14 mouse cellular contexts compared by ENCODE assay signal in the genomic region with DNA sequence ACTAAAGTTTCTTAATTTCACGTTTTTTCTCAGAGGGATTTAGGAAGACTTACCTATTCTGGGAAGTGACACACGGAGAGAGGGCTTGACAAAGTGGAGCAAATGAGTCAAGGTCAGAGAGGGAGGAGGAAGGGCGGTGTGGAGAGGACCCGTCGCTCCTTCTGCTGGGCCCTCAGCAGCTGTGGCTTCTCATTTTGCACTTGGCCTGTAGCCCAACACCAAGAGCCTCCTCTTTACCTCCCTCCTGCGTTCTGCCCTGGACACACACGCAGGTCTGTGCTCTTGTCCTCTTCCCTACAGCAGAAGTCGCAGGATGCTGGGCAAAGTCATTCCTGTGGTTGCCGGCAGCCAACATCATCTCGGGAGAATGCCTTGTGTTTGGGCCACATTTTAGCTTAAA. TPM values are rescaled to one million over a fixed set of nuclear protein-coding genes. Genes with fewer than 3 reads are reported as not detected.
DNase-seq lines count a peak whose midpoint lies in the region; ATAC-seq and TF ChIP-seq lines count a peak whose summit lies in the region.
"Had no signal": no experiment of that assay in that cellular context is flagged by ENCODE, and none has a peak within 500 bp of the region (broad histone marks: within the 10 kb centered on the region; RNA-seq: fewer than 3 reads in every experiment).

No protein-coding gene starts in this region.

- no peak overlapping the region for H3K4me2 ChIP-seq in forebrain, postnatal 0 days (ENCODE audit: low read depth)

- no peaks in the 10 kb centered on the region for H3K27me3 ChIP-seq in heart, adult 2 months (ENCODE audit: control insufficient read depth, insufficient read depth, low read length)
- H3K27me3 ChIP-seq in forebrain, postnatal 0 days (ENCODE audit: insufficient read depth, low read length) = no peaks in the 10 kb centered on the region
- H3K27me3 ChIP-seq in kidney, adult 2 months (replicated peaks; ENCODE audit: control insufficient read depth, insufficient read depth, low read length) = no peaks in the 10 kb centered on the region; the same call in 1 of the 2 replicates

- H3K9me3 ChIP-seq in forebrain, postnatal 0 days (ENCODE audit: low read length) = no peaks in the 10 kb centered on the region

- peak; percentile 66 for DNase-seq in gastrocnemius, adult 2 months
- DNase-seq in gastrocnemius, postnatal 36 days = no peak
- DNase-seq in 3134 (ENCODE audit: extremely low read depth, insufficient read length, low spot score) = peak; percentile 57
- peak; percentile 41 to 52 for DNase-seq in heart, adult 2 months
- DNase-seq in heart, postnatal 36 days = peak; percentile 22 to 34
- no peak for DNase-seq in forebrain, postnatal 0 days
- no peak for DNase-seq in layer of hippocampus, adult 11-12 months (ENCODE audit: low spot score)
- DNase-seq in kidney, adult 2 months = no peak
- DNase-seq: cerebellum, adult 2 months; right cerebral cortex, postnatal 14 days; thymus, postnatal 14 days had no signal

- WGBS in heart, adult 2 months = 43% methylated on average over 10 of the region's 10 CpGs
- WGBS in forebrain, postnatal 0 days = 79% methylated on average over 10 of the region's 10 CpGs
- 53% methylated on average over 10 of the region's 10 CpGs for WGBS in kidney, adult 2 months

- no peak overlapping the region for H3K4me3 ChIP-seq in gastrocnemius, adult 2 months
- no peak overlapping the region for H3K4me3 ChIP-seq in heart, adult 2 months
- H3K4me3 ChIP-seq in forebrain, postnatal 0 days (ENCODE audit: low read depth, low read length) = no peak overlapping the region
- no peak overlapping the region for H3K4me3 ChIP-seq in kidney, adult 2 months (ENCODE audit: insufficient read depth, low read depth, low read length)
- H3K4me3 ChIP-seq: erythroblast, embryonic 14.5 days; left cerebral cortex, adult 2 months had no signal

- no peaks in the 10 kb centered on the region; the same call in none of the 2 replicates for H3K36me3 ChIP-seq in heart, adult 2 months (ENCODE audit: control insufficient read depth, insufficient read depth, low read length)
- no peaks in the 10 kb centered on the region for H3K36me3 ChIP-seq in forebrain, postnatal 0 days (ENCODE audit: insufficient read depth)
- no peaks in the 10 kb centered on the region for H3K36me3 ChIP-seq in kidney, adult 2 months (ENCODE audit: control insufficient read depth, insufficient read depth, low read length)

- peaks cover 1% of the 10 kb centered on the region for H3K4me1 ChIP-seq in heart, adult 2 months (ENCODE audit: control insufficient read depth, insufficient read depth, low read length)
- no peaks in the 10 kb centered on the region for H3K4me1 ChIP-seq in forebrain, postnatal 0 days (ENCODE audit: insufficient read depth)
- H3K4me1 ChIP-seq in kidney, adult 2 months (ENCODE audit: control insufficient read depth, insufficient read depth, low read length) = no peaks in the 10 kb centered on the region

- peak; percentile 44; the same call in 1 of the 2 replicates for TF ChIP-seq POLR2A in heart, adult 2 months (IDR thresholded peaks at IDR 0.05; ENCODE audit: insufficient read depth, low read depth, low read length)
- TF ChIP-seq POLR2A in kidney, adult 2 months (IDR thresholded peaks at IDR 0.05; ENCODE audit: low read depth, low read length) = no peak

- TF ChIP-seq EP300 in heart, adult 2 months (IDR thresholded peaks at IDR 0.05; ENCODE audit: insufficient read depth, low read depth, low read length) = 0 out of 2 replicates have a peak, but pooled peaks have one; percentile 51

- peak; percentile 37 for TF ChIP-seq CTCF in gastrocnemius, adult 2 months (IDR thresholded peaks at IDR 0.05)
- TF ChIP-seq CTCF in heart, adult 2 months (IDR thresholded peaks at IDR 0.05) = peak; percentile 42
- no peak for TF ChIP-seq CTCF in forebrain, postnatal 0 days (IDR thresholded peaks at IDR 0.05; ENCODE audit: low read depth)
- no peak for TF ChIP-seq CTCF in kidney, adult 2 months (conservative IDR thresholded peaks at IDR 0.05; ENCODE audit: insufficient read depth, insufficient read length, low read depth, low read length)

- peak overlapping the region; percentile 83 for H3K27ac ChIP-seq in gastrocnemius, adult 2 months
- peak overlapping the region; percentile 64 for H3K27ac ChIP-seq in heart, adult 2 months
- H3K27ac ChIP-seq in forebrain, postnatal 0 days (ENCODE audit: low read depth, low read length) = no peak overlapping the region
- no peak overlapping the region for H3K27ac ChIP-seq in kidney, adult 2 months (ENCODE audit: insufficient read depth, low read depth, low read length)
- H3K27ac ChIP-seq: left cerebral cortex, adult 2 months had no signal

- intact Hi-C loops in gastrocnemius, adult 2 months (cut with DNase I) = loop anchor here (2.0 kb wide), 1 partner anchor 22 kb away; the partner anchor contains the start of gene Ank2
- intact Hi-C loops in gastrocnemius, postnatal 36 days (cut with DNase I) = no loop called here
- intact Hi-C loops in heart, adult 2 months (cut with DNase I) = no loop called here
- intact Hi-C loops in heart, postnatal 36 days (cut with DNase I) = no loop called here

- no peaks in the 10 kb centered on the region for H3K79me2 ChIP-seq in heart, adult 2 months (replicated peaks; ENCODE audit: control insufficient read depth, insufficient read depth, low read length)

- no peak overlapping the region for H3K9ac ChIP-seq in heart, adult 2 months (ENCODE audit: low read depth, low read length)
- no peak overlapping the region for H3K9ac ChIP-seq in forebrain, postnatal 0 days

- no peak for ATAC-seq in forebrain, postnatal 0 days
- ATAC-seq: hindbrain, embryonic 16.5 days had no signal

RNA-seq across cellular contexts. Expression of gene Ank2, which starts 22.0 kb away (rescaled TPM):
- 100 to 1,000 TPM in 1 of 2 experiments, 10 to 100 TPM in 1; 94.5 to 154 TPM for total RNA-seq in gastrocnemius, adult 2 months (2021)
- 100 to 1,000 TPM; 108 to 109 TPM for total RNA-seq in gastrocnemius, postnatal 36 days (2021)
- total RNA-seq in heart, adult 2 months (2021) = 100 to 1,000 TPM; 269 to 290 TPM
- polyA plus RNA-seq in heart, adult 2 months (2012; rRNA removed) = 96.1 and 155 TPM in 2 replicates
- 100 to 1,000 TPM; 334 to 351 TPM for total RNA-seq in heart, postnatal 36 days (2021)
- total RNA-seq in forebrain, postnatal 0 days (2014; rRNA removed) = 508 and 575 TPM in 2 replicates
- 62.0 and 160 TPM in 2 replicates for polyA plus RNA-seq in forebrain, postnatal 0 days (2015; fragmentation: Nextera tagmentation; extraction: Ambion mirVana)
- polyA plus RNA-seq in kidney, adult 2 months (2012; rRNA removed) = 3.9 and 5.7 TPM in 2 replicates

RNA-seq across cellular contexts. Expression of gene Larp7, which starts 32.0 kb away (rescaled TPM):
- 10 to 100 TPM in 1 of 2 experiments, 1 to 10 TPM in 1; 7.5 to 12.9 TPM for total RNA-seq in gastrocnemius, adult 2 months (2021)
- 1 to 10 TPM; 7.0 to 8.0 TPM for total RNA-seq in gastrocnemius, postnatal 36 days (2021)
- total RNA-seq in heart, adult 2 months (2021) = 10 to 100 TPM; 21.6 to 23.4 TPM
- 2.6 and 5.9 TPM in 2 replicates for polyA plus RNA-seq in heart, adult 2 months (2012; rRNA removed)
- total RNA-seq in heart, postnatal 36 days (2021) = 10 to 100 TPM; 19.9 to 22.6 TPM
- 23.9 and 27.1 TPM in 2 replicates for total RNA-seq in forebrain, postnatal 0 days (2014; rRNA removed)
- 27.7 and 32.1 TPM in 2 replicates for polyA plus RNA-seq in forebrain, postnatal 0 days (2015; fragmentation: Nextera tagmentation; extraction: Ambion mirVana)
- 1.6 and 2.6 TPM in 2 replicates for polyA plus RNA-seq in kidney, adult 2 months (2012; rRNA removed)

RNA-seq across cellular contexts. Expression of gene Zgrf1, which starts 32.1 kb away (rescaled TPM):
- total RNA-seq in gastrocnemius, adult 2 months (2021) = under 1 TPM; 0.77 to 0.78 TPM
- total RNA-seq in gastrocnemius, postnatal 36 days (2021) = under 1 TPM; 0.59 to 0.64 TPM
- total RNA-seq in heart, adult 2 months (2021) = under 1 TPM; 0.47 to 0.66 TPM
- 0.27 and 0.59 TPM in 2 replicates for polyA plus RNA-seq in heart, adult 2 months (2012; rRNA removed)
- under 1 TPM; 0.68 to 0.89 TPM for total RNA-seq in heart, postnatal 36 days (2021)
- 1.8 and 3.8 TPM in 2 replicates for total RNA-seq in forebrain, postnatal 0 days (2014; rRNA removed)
- 0.70 and 1.3 TPM in 2 replicates for polyA plus RNA-seq in forebrain, postnatal 0 days (2015; fragmentation: Nextera tagmentation; extraction: Ambion mirVana)
- 0.23 and 0.25 TPM in 2 replicates for polyA plus RNA-seq in kidney, adult 2 months (2012; rRNA removed)

Comparison
In these comparisons a context has a peak if more than half of its experiments do, and no peak if none do; other contexts are left out.
1. DNase-seq: peak in gastrocnemius, adult 2 months (single experiment), 3134 (single experiment), heart, adult 2 months (2 of 2) and heart, postnatal 36 days (2 of 2); none in gastrocnemius, postnatal 36 days (0 of 2), forebrain, postnatal 0 days (single experiment), layer of hippocampus, adult 11-12 months (single experiment) and kidney, adult 2 months (single experiment).
2. H3K27ac ChIP-seq: peak in gastrocnemius, adult 2 months (single experiment) and heart, adult 2 months (single experiment); none in forebrain, postnatal 0 days (single experiment) and kidney, adult 2 months (single experiment).
3. CTCF ChIP-seq: peak in gastrocnemius, adult 2 months (single experiment) and heart, adult 2 months (single experiment); none in forebrain, postnatal 0 days (single experiment) and kidney, adult 2 months (single experiment).